Mouse (Mus musculus) stomach, embryonic 14.5 days (tissue): ENCODE results near the gene Ccdc105. TPM values are rescaled to one million over a fixed set of nuclear protein-coding genes. Genes with fewer than 3 reads are reported as not detected.
A peak's percentile ranks its signal among the peaks of the same experiment; 100 is the strongest.

Source experiments
- ATAC-seq: fragments of 200-750 bp; cut with Nextera tagmentation; 2 replicates; pipeline ENCODE4 v1.8.0; 2017; ENCODE audit warnings: low read depth, moderate TSS enrichment; ENCODE audit not compliant: insufficient number of reproducible peaks, insufficient read depth, low FRiP score
- H3K27ac ChIP-seq: fragments of 300-500 bp; sonication (generic); 2 replicates; pipeline ENCODE4 v1.5.1; 2014; ENCODE audit warnings: mild to moderate bottlenecking, low read length, moderate library complexity, mixed read lengths
- H3K27me3 ChIP-seq: fragments of 300-500 bp; sonication (generic); 2 replicates; pipeline ENCODE4 v1.6.1; 2014; ENCODE audit warnings: low read length, control low read depth, mixed read lengths; ENCODE audit not compliant: control insufficient read depth, insufficient read depth
- H3K36me3 ChIP-seq: fragments of 300-500 bp; sonication (generic); 2 replicates; pipeline ENCODE4 v1.6.1; 2014; ENCODE audit warnings: mild to moderate bottlenecking, control low read depth, low read length, moderate library complexity, mixed read lengths; ENCODE audit not compliant: control insufficient read depth, insufficient read depth
- H3K4me1 ChIP-seq: fragments of 300-500 bp; sonication (generic); 2 replicates; pipeline ENCODE4 v1.6.1; 2014; ENCODE audit warnings: low read length, control low read depth, mixed read lengths; ENCODE audit not compliant: control insufficient read depth, insufficient read depth
- H3K4me2 ChIP-seq: fragments of 300-500 bp; sonication (generic); replicated peaks from 2 replicates; pipeline ENCODE4 v1.6.1; 2014; ENCODE audit warnings: low read depth, low read length, control low read depth
- H3K4me3 ChIP-seq: fragments of 300-500 bp; sonication (generic); 2 replicates; pipeline ENCODE4 v1.5.1; 2014; ENCODE audit warnings: low read depth, low read length, control low read depth
- H3K9ac ChIP-seq: fragments of 300-500 bp; sonication (generic); replicated peaks from 2 replicates; pipeline ENCODE4 v1.6.1; 2014; ENCODE audit warnings: low read depth, mild to moderate bottlenecking, control low read depth, low read length, moderate library complexity, mixed read lengths
- H3K9me3 ChIP-seq: fragments of 300-500 bp; sonication (generic); 2 replicates; pipeline ENCODE4 v1.6.1; 2016; ENCODE audit warnings: low read depth, low read length, control low read depth; ENCODE audit not compliant: control insufficient read depth
- WGBS: fragments of 180-500 bp; shearing (Covaris S2); extraction: QIAGEN DNeasy Blood & Tissue Kit; methylation state at CpG from one replicate; pipeline ENCODE4 v1.1.7; 2014; 5-methylcytosine and 5-hydroxymethylcytosine counted together
- polyA plus RNA-seq: library from polyadenylated mRNA; unstranded; fragments of >200 nt; fragmentation: Nextera tagmentation; extraction: Ambion mirVana; gene quantifications from 2 replicates; pipeline ENCODE4 v1.2.1, GENCODE M21; 2014

Gene Ccdc105
- polyA plus RNA-seq, 1 experiment from 2014 or later: not detected

GRCm38 (mm10) chr10:78756021-78756420 is 3.2 kb upstream of the Ccdc105 start:
- Histone ChIP-seq H3K4me2 (no peak overlapping the region), H3K4me1 (no peaks in the 10 kb centered on the region), H3K27me3 (no peaks in the 10 kb centered on the region), H3K4me3 (no peak overlapping the region), H3K9me3 (no peaks in the 10 kb centered on the region), H3K9ac (no peak overlapping the region), H3K36me3 (no peaks in the 10 kb centered on the region), H3K27ac (no peak overlapping the region)
- WGBS: 31% methylated on average over 6 of the region's 6 CpGs
- no peak for ATAC-seq

- H3K4me2 ChIP-seq: no peak overlapping the region
- WGBS: 89% methylated on average over 6 of the region's 6 CpGs
- ATAC-seq: no peak
- no peaks in the 10 kb centered on the region for H3K27me3 ChIP-seq
- no peak overlapping the region for H3K9ac ChIP-seq
- H3K4me1 ChIP-seq: 0 out of 2 replicates have a peak, but pooled peaks cover 5% of the 10 kb centered on the region
- no peaks in the 10 kb centered on the region for H3K9me3 ChIP-seq
- no peaks in the 10 kb centered on the region for H3K36me3 ChIP-seq
- H3K27ac ChIP-seq: no peak overlapping the region
- H3K4me3 ChIP-seq: no peak overlapping the region
Observed at GRCm38 (mm10) chr10:78748946-78749345, 3.9 kb downstream of the Ccdc105 start.

GRCm38 (mm10) chr10:78748161-78748560 is 4.7 kb downstream of the Ccdc105 start:
- Histone ChIP-seq H3K27me3 (no peaks in the 10 kb centered on the region), H3K4me3 (no peak overlapping the region), H3K4me2 (no peak overlapping the region), H3K9me3 (no peaks in the 10 kb centered on the region), H3K4me1 (0 out of 2 replicates have a peak, but pooled peaks cover 5% of the 10 kb centered on the region), H3K36me3 (no peaks in the 10 kb centered on the region), H3K27ac (no peak overlapping the region), H3K9ac (no peak overlapping the region)
- ATAC-seq: no peak
- 82% methylated on average over 13 of the region's 13 CpGs for WGBS

- peak; percentile 79 for ATAC-seq
- H3K27me3 ChIP-seq: no peaks in the 10 kb centered on the region
- H3K9ac ChIP-seq: no peak overlapping the region
- H3K4me3 ChIP-seq: peak overlapping the region; percentile 30
- no peaks in the 10 kb centered on the region for H3K36me3 ChIP-seq
- 1% methylated on average over 27 of the region's 27 CpGs for WGBS
- H3K4me2 ChIP-seq: peak overlapping the region; percentile 62
- H3K9me3 ChIP-seq: no peaks in the 10 kb centered on the region
- no peak overlapping the region for H3K27ac ChIP-seq
- H3K4me1 ChIP-seq: 0 out of 2 replicates have a peak, but pooled peaks cover 5% of the 10 kb centered on the region
Observed at GRCm38 (mm10) chr10:78747035-78747721, 5.7 kb downstream of the Ccdc105 start.

DNA sequence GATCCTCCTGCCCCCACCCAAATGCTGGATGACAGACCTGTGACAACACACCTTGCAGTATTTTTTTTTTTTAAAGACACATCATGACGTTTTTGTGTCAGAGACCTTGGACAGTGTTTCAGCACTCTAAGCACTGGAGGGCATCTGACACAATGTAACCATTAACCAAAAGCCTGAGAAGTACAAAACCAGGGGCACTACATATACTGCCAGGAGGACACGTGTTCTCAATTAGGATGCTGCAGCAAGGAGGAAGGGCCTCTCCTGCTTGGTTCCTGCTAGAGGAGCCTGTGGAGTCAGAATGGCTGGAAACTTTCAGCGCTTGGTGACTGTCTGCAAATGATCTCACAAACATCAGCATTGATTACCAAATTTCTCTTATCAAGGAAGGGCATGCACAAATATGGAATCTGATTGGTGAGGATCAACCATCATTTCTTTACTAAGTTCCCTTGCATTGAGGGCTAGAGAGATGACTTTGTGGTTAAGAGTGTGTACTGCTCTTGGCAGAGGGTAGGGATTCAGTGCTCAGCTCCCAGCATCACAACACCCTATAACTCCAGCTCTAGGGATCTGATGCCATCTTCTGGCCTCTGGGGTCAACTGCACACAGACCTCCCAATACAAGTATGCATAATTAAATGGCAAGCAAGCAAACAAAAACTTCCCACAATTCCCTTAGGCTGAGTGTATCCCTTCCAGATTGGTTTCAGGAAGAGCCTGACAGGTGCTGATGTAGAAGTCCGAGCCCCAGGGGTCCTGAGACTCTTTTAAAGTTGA is 7.2 kb downstream of the Ccdc105 start:
- Histone ChIP-seq H3K4me3 (no peak overlapping the region), H3K27me3 (no peaks in the 10 kb centered on the region), H3K27ac (no peak overlapping the region), H3K4me2 (no peak overlapping the region), H3K9ac (no peak overlapping the region), H3K9me3 (no peaks in the 10 kb centered on the region), H3K36me3 (no peaks in the 10 kb centered on the region), H3K4me1 (0 out of 2 replicates have a peak, but pooled peaks cover 5% of the 10 kb centered on the region)
- WGBS: 55% methylated on average over 4 of the region's 4 CpGs
- no peak for ATAC-seq

- no peak overlapping the region for H3K27ac ChIP-seq
- no peak overlapping the region for H3K4me3 ChIP-seq
- H3K9me3 ChIP-seq: no peaks in the 10 kb centered on the region
- no peak overlapping the region for H3K4me2 ChIP-seq
- no peaks in the 10 kb centered on the region for H3K36me3 ChIP-seq
- no peak for ATAC-seq
- no peak overlapping the region for H3K9ac ChIP-seq
- 0 out of 2 replicates have a peak, but pooled peaks cover 5% of the 10 kb centered on the region for H3K4me1 ChIP-seq
- no peaks in the 10 kb centered on the region for H3K27me3 ChIP-seq
Observed at GRCm38 (mm10) chr10:78743721-78744120, 9.1 kb downstream of the Ccdc105 start.

GRCm38 (mm10) chr10:78739821-78740220 is 13.0 kb downstream of the Ccdc105 start:
- Histone ChIP-seq H3K4me1 (no peaks in the 10 kb centered on the region), H3K27ac (no peak overlapping the region), H3K9me3 (no peaks in the 10 kb centered on the region), H3K9ac (no peak overlapping the region), H3K27me3 (no peaks in the 10 kb centered on the region), H3K4me2 (no peak overlapping the region), H3K4me3 (no peak overlapping the region), H3K36me3 (no peaks in the 10 kb centered on the region)
- 68% methylated on average over 4 of the region's 4 CpGs for WGBS
- no peak for ATAC-seq

- Histone ChIP-seq H3K9me3 (no peaks in the 10 kb centered on the region), H3K27me3 (no peaks in the 10 kb centered on the region), H3K36me3 (no peaks in the 10 kb centered on the region), H3K4me3 (no peak overlapping the region), H3K4me1 (no peaks in the 10 kb centered on the region), H3K9ac (no peak overlapping the region), H3K27ac (no peak overlapping the region), H3K4me2 (no peak overlapping the region)
- no peak for ATAC-seq
- 88% methylated on average over 5 of the region's 5 CpGs for WGBS
Observed at GRCm38 (mm10) chr10:78727876-78728275, 25.0 kb downstream of the Ccdc105 start.
